Mouse (Mus musculus) erythroblast, adult 5-6 weeks (primary cell): ENCODE measurements around the gene Il3. TPM values are rescaled to one million over a fixed set of nuclear protein-coding genes. Genes with fewer than 3 reads are reported as not detected.

Experiments
- ATAC-seq: replicated peaks from 2 replicates; pipeline ENCODE4 v1.8.0; 2016; ENCODE audit warnings: moderate number of reproducible peaks, mild to moderate bottlenecking, moderate TSS enrichment, inconsistent platforms; ENCODE audit not compliant: poor library complexity, low FRiP score, severe bottlenecking
- total RNA-seq, 2 experiments: library from RNA; stranded (forward) in 1 of 2; stranded (reverse) in 1 of 2; fragments of 150-400 nt in 1 of 2; fragments of 200-764, 138-1000 nt in 1 of 2; gene quantifications; 2 replicates each; pipeline versions ENCODE4 v1.2.3 to v1.2.4; 2015 to 2017; ENCODE audit warnings: low replicate concordance in 2 of 2

The Il3 gene
- total RNA-seq, 2 experiments from 2014 or later, result not detected

GRCm38 (mm10) chr11:54292163-54292562, 25.1 kb upstream of the Il3 start:
- ATAC-seq, result no peak

- ATAC-seq, result no peak
Observed at GRCm38 (mm10) chr11:54287821-54288453, 20.9 kb upstream of the Il3 start.

GRCm38 (mm10) chr11:54271437-54271949, 4.4 kb upstream of the Il3 start:
- no peak for ATAC-seq

DNA sequence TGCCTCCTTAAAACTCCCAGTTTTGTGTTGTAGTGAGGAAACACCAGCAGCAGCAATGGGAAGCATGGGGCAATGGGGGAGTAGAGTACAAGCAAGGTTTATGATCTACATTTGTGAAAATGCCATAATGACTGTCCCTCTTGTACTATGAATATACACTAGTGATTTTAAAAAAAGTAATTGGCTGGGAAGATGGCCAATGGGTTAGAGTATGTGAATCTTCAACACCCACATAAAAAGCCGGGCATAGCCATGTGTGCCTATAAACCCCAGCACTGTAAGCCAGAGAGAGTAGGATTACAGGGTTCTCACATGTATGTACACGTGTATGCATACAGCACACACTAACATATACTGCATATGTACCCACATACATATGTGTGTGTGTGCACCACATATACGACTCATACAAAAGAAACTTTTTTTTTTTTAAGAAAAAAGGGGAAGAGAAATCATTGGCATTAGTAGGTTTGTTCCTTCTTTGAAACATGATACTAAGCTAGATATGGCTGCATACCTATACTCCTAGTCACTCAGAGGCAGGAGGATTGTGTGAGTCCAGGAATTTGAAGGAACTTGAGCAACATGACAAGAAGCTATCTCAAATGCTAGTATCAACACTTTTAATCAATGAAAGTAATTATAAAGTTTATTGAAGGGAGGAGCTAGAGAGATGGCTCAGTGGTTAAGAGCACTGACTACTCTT, 2.3 kb upstream of the Il3 start:
- no peak for ATAC-seq

DNA sequence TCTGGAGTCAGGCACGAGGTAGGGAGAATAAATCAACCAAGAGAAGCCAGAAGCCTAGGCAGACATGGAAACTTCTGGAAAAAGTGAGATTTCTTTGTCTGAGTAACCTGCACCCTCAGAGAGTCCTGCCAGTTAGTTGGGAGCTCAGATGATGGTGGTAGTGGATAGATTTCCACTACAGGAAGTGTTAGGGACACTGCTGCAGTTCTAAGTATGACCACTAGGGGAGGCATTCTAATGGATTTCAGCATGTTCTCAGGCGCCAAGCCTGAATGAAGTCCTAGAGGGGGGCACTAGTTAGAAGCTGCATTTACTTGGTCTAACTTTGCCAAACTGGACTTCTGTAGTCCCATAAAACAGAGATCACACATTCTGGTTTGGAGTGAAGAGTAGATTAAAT, 2.5 kb downstream of the Il3 start:
- ATAC-seq, result peak; percentile 59; the same call in 1 of the 2 replicates

DNA sequence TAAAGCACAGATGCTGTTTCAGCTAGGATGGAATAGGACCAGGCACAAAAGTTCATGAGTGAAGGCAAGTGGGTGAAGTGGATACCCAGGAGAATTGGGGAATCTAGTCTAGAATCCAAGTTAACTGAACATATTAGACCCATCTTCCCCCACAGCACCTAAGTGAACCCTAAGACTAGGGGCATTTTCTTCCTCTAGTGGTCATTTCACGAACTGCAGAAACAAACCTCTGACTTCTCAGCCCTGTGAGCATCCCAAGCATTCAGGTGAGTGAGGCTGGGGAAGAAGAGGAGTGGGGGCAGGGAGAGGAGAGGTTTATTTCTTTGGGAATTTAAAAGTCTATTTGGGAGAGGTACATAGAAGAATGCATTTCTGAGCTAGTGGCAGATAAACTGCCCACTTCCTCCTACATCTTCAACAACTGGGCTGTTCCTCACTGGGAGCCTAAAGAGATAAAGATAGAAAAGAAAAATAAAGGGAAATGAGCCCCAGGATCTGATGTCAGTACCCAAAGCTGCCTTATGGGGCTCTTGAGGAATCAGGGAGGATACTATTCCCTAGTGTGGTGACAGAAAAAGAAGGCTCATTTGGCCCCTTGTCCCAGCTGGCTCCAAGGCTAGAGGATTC, 3.6 kb downstream of the Il3 start:
- 0 out of 2 replicates have a peak, but pooled peaks have one; percentile 34 for ATAC-seq

DNA sequence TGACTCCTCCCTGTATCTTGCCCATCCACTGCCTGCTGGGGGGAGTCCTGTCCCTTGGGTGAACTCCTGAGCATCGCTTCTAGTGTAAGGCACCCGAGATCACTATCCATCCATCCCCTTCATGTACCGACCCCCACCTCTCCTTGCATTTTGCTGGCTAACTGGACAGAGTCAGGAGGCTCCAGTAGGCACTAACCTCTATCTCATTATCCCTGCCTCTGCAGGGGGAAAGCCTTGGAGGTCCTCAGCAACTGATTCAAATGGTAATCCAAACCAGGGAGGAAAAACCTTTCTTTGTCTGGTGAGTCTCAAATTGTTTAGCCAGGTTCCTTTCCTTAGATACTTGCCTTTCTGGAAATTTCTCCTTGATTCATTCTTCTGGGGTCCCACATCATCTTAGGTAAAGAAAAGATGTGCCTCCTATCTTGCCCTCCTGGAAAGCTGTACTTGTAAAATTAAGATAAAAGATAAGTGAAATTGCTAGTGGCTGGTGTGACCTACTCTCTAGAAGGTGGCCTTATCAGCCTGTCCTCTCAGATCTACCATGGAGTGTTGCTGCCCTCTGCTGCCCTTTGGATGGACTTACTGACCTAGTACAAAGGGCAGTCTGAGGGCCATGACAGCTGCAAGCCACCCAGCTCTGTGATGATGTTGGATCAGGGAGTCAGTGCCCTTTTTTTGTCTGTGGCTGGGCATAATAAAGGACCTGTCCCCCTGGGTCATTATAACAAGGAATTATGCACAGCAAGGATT, 10.3 kb downstream of the Il3 start:
- no peak for ATAC-seq

GRCm38 (mm10) chr11:54254114-54254513, 13.0 kb downstream of the Il3 start:
- no peak for ATAC-seq

GRCm38 (mm10) chr11:54250575-54250974, 16.5 kb downstream of the Il3 start:
- no peak for ATAC-seq

GRCm38 (mm10) chr11:54249748-54250147, 17.3 kb downstream of the Il3 start:
- no peak for ATAC-seq

GRCm38 (mm10) chr11:54248940-54249717, 17.9 kb downstream of the Il3 start, which contains the start of gene Csf2:
TSS of gene Csf2 (minus strand) at chr11:54249667.
- no peak for ATAC-seq

DNA sequence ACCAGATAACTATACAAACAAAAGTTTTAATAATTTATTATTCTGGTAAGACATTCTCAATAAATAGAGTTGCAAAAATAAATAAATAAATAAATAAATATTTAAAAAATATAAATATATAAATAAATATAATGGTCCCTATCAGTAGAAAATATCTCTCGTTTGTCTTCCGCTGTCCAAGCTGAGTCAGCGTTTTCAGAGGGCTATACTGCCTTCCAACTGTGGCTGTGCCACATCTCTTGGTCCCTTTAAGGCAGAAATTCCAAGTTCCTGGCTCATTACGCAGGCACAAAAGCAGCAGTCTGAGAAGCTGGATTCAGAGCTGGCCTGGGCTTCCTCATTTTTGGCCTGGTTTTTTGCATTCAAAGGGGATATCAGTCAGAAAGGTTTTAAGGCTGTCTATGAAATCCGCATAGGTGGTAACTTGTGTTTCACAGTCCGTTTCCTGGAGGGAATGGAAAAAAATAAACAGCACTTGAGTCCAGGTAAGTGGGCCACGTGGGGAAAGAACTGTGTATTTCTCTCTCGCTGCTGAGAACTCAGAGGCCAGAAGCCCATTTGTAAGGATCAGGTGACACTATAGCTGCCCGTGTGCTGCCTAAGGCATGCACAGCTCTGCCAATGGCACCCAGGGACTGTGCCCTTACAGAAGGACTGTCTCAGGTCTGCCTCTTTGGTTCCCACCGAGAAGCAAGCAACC, 19.7 kb downstream of the Il3 start:
- ATAC-seq, result no peak

DNA sequence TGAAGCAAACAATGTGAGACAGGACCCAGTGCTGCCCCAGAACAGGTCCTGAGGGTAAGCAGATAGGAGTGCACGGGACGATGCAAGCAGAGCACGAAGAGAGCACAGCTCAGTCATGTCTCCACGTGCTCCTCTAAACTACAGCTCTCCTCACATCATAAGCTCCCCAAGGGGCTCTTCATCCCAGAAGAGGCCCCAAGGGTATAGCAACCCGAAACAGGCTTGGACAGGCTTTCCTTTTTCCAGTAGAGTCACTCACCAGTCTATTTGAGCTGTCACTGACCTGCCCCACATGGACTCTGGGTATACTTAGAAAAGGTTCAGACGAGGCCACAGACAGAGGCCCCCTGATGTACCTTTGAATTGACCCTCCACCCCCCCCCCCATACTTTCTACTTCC, 22.6 kb downstream of the Il3 start:
- ATAC-seq, result no peak

DNA sequence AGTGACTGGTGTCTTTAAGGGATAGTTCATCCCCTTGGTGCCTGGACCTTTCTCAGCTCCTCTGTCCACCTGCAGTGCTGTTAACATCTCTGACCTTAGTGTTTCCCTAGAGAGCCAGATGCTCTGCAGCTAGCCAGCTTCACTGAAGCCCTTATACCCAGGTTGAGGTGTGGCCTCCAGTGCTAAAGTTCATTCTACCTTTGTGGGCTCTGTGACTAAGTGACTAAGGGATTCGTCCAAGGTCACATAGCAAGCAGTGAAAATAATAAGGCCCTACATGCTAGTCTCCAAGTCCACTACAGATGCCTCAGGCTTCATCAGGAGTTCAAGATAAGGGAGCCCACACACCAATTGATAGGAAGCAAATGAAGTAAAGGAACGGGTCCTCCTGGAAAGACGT, 24.6 kb downstream of the Il3 start:
- no peak for ATAC-seq

GRCm38 (mm10) chr11:54236939-54237338, 30.1 kb downstream of the Il3 start:
- no peak for ATAC-seq

DNA sequence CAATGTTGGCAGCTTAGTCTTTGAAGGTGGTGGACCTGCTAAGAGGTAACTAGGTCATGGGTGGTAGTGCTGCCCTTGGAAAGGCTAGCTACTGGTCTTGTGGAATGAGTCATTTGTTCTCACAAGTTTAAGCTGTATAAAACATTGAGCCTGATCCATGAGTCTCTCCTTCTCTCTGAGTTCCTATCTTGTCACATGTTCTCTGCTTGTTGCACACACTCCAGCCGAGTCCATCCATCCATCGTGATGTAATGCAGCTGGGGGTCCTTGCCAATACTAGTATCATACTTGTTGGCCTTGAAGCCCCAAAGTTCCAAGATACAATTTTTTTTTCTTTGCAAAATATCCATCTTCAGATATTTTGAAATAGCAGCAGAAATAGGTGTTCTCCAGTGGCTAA, 39.6 kb downstream of the Il3 start:
- ATAC-seq, result no peak

GRCm38 (mm10) chr11:54224475-54224986, 42.5 kb downstream of the Il3 start:
- ATAC-seq, result no peak

DNA sequence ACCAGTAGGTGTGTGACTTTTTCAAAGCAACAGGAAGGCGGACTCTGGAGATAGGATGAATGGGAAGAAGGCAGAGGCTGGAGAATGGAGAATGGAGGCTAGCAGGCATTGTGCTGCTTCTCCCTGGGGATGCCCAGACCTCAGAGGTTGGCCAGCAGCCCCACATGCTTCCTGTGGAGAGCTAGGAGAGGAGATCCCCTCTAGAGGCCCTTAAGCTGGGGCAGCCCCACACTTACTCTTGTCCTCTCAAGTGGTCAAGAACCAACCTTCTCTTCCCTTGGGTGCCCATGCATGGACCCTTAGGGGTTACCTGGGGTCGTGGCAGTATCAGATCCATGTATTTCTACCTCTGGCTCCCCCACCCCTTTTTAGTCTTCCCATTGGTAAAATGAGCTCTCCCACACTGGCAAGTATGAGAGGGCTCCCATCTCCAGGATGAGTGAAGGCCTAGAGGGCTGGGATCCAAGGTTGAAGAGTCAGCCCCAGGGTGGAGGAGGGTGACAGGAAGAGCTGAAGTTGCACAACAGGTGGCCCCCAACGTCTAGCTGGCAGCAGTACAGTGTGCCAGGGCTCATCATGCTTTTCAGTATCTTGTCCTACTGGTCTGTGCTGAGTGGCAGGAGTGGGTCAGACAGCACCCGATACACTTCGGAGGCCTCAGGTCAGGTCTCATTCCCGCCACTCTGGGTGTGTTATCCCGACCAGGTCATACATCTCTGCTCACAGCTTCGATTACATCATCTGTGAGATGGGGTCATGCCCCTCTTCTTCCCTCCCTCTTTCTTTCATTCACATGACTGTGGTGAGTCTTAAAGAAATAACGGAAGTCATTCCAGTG, 43.2 kb downstream of the Il3 start:
- no peak for ATAC-seq
